Mouse (Mus musculus) kidney, postnatal 4 days (tissue): ENCODE results near the gene Vat1l.

Source experiments
- DNase-seq, 2 experiments: peaks; one replicate each; pipeline ENCODE4 v3.0.0; 2021; ENCODE audit warnings: mixed read lengths in 2 of 2

The Vat1l gene

GRCm38 (mm10) chr8:114298253-114298652, 92.8 kb downstream of the Vat1l start:
- DNase-seq, result no peak

GRCm38 (mm10) chr8:114300072-114300471, 94.7 kb downstream of the Vat1l start:
- DNase-seq, result no peak

- no peak for DNase-seq
These were observed 100.9 kb downstream of the Vat1l start for GRCm38 (mm10) chr8:114306296-114306695.

- DNase-seq, result no peak
These were observed 109.4 kb downstream of the Vat1l start for GRCm38 (mm10) chr8:114314669-114315325.

- no peak for DNase-seq
These were observed 112.7 kb downstream of the Vat1l start for GRCm38 (mm10) chr8:114318161-114318560.

GRCm38 (mm10) chr8:114322096-114322495, 116.7 kb downstream of the Vat1l start:
- no peak for DNase-seq

- no peak for DNase-seq
These were observed 126.5 kb downstream of the Vat1l start for GRCm38 (mm10) chr8:114331928-114332327.

- DNase-seq, result no peak
These were observed 127.5 kb downstream of the Vat1l start for GRCm38 (mm10) chr8:114332949-114333348.

- no peak for DNase-seq
These were observed 130.3 kb downstream of the Vat1l start for GRCm38 (mm10) chr8:114335721-114336120.

GRCm38 (mm10) chr8:114342276-114342675, 136.9 kb downstream of the Vat1l start:
- DNase-seq, result peak; percentile 7 to 8

GRCm38 (mm10) chr8:114344789-114345188, 139.4 kb downstream of the Vat1l start:
- no peak for DNase-seq

- no peak for DNase-seq
These were observed 140.6 kb downstream of the Vat1l start for GRCm38 (mm10) chr8:114346045-114346444.

- DNase-seq, result peak; percentile 20 to 29
These were observed 146.4 kb downstream of the Vat1l start for GRCm38 (mm10) chr8:114351643-114352427.

- no peak for DNase-seq
These were observed 155.1 kb downstream of the Vat1l start for GRCm38 (mm10) chr8:114360506-114360905.

- DNase-seq, result peak; percentile 14 to 15
These were observed 157.8 kb downstream of the Vat1l start for GRCm38 (mm10) chr8:114363167-114363566.

- no peak for DNase-seq
These were observed 158.2 kb downstream of the Vat1l start for GRCm38 (mm10) chr8:114363656-114364055.

GRCm38 (mm10) chr8:114369038-114369976, 163.9 kb downstream of the Vat1l start:
- peak; percentile 88 to 89 for DNase-seq

- DNase-seq, result no peak
These were observed 169.0 kb downstream of the Vat1l start for GRCm38 (mm10) chr8:114374390-114374789.

- no peak for DNase-seq
These were observed 178.8 kb downstream of the Vat1l start for GRCm38 (mm10) chr8:114384189-114384588.

GRCm38 (mm10) chr8:114387494-114387893, 182.1 kb downstream of the Vat1l start:
- no peak for DNase-seq

GRCm38 (mm10) chr8:114390465-114391254, 185.2 kb downstream of the Vat1l start:
- DNase-seq, result no peak

- DNase-seq, result no peak
These were observed 192.9 kb downstream of the Vat1l start for GRCm38 (mm10) chr8:114398326-114398725.
